Mouse (Mus musculus): Measurements from ENCODE around the gene Adgrf1.

Adgrf1 gene

DNA sequence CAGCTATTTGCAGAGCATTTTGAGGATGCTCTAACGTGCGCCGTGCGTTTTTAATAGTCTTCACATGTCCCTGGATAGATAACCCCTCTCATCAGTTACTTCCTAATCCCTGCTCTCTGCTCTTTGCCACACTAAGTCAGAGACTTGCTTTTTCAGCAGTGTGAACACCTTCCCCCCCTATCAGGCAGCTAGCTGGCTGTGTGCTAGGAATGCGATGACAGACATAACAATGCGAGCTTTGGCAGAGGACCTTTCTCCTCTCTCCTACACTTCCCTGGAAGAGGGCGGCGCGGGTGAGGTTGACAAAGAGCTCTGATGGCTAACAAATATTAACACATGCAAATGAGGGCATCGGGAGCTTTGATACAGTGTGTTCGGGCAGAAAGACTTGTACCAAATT is 92.2 kb downstream of the Adgrf1 start:
- DNase-seq (ENCODE audit: low spot score in 2 of 2) = no peak

DNA sequence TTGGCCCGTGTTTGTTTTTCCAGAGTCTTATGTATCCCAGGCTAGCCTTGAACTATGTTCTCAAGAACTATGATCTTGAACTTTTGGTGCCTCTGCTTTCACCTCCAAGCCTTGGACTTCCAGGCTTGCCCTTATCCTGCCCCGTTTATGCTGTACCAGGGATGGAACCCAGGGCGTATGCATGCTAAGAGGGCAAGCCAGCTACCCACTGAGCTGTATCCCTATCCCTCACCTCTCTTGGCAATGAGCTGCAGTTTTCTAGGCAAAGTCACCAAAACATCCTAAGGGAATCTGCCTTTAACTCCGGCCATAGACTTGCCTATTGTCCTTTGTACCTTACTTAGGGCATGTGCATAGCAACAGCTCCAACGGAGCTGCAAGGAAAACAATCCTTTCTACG is 92.8 kb downstream of the Adgrf1 start:
- DNase-seq (ENCODE audit: low spot score in 2 of 2) = no peak

DNA sequence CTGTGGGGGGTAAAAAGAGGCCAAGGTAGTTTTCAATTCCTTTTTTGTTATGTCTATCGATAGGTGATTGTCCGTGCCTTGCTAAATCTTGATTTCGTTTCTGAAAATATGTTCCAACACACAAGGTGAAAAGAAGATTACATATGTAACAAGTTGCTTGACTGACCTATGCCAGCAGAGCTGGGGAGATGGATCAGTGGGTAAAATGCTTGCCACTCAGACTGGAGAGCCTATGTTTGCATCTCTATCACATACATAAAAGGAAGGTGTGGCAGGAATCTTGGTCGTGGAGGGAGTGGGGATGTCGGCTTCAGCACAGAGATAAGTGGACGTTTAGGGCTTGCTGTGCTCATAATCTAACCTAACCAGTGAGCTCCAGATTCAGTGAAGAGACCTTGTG is 93.8 kb downstream of the Adgrf1 start:
- no peak for DNase-seq (ENCODE audit: low spot score in 2 of 2)

DNA sequence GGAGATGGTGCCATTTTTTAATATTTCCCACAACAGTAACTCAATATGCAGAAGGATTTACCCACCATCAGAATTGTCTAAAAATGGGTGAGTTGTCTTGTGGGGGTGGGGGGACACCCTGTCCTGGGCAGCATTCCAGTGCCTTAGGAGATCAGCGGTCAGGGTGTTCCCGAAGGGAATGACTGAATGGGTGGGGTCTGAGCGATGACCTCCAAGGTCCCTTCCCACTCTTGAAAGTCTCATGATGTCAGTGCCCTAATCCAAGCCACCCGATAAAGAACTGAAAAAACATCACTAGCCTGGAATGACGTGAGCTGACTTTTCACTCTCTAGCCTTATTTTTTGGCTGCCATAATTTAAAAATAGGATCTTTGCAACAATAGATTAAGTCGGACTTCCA is 95.2 kb downstream of the Adgrf1 start:
- DNase-seq (ENCODE audit: low spot score in 2 of 2) = no peak

DNA sequence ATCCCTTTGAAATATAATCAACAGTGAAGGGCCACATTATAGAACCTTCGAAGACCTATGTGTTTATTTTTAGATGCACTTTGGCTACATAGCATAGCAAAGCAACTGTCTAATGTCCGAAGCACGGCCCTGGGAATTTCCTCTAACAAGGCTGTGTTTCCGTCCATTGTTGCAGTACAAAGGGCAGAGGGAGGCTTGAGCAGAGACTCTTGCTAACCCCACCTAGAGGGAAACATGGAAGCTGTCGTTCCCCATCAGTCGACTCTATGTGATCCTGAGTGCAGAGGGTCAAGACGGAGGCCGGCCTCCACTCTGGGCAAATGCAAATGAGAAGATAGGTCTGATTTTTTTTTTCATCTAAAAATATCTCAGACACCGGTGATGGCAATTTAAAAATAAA is 96.4 kb downstream of the Adgrf1 start:
- DNase-seq (ENCODE audit: low spot score in 2 of 2) = no peak

DNA sequence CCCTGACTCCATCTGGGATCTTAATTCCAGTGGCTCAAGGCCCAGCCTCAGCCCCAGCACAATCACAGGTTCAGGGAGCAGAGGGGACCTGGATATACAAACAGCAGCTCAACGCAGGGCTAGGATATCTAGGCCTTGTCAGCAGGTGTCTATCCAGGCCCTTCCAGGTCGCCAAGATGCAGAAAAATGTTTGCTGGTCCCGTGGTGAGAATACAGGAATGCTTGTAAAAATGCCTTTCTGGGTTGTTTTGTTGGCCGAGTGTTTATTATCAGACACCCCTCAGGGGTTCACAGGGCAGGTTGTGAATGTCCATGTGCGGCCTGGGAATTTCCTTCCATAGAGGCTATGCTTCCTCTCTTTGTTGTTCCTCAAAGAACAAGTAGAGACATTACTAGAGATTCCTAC is 98.0 kb downstream of the Adgrf1 start:
- no peak for DNase-seq (ENCODE audit: low spot score in 2 of 2)

DNA sequence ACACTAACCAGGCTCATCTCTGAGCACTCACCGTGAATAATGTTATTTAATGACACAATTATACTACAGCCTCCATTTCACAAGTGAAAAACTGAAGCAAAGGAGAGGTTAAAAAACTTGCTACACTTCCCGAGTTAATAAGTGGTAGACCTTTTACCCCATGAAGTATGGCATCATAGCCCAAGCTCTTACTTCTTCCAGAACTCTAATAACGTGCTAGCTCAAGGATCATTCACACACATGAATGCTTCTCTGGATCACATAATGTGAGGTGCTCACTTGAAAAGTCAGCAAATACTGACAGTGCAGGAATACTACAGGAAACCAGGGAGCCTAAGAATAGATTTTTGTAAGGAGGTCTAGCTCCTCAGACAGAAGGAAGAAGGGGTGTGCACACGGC is 102.5 kb downstream of the Adgrf1 start:
- no peak for DNase-seq (ENCODE audit: low spot score in 2 of 2)

DNA sequence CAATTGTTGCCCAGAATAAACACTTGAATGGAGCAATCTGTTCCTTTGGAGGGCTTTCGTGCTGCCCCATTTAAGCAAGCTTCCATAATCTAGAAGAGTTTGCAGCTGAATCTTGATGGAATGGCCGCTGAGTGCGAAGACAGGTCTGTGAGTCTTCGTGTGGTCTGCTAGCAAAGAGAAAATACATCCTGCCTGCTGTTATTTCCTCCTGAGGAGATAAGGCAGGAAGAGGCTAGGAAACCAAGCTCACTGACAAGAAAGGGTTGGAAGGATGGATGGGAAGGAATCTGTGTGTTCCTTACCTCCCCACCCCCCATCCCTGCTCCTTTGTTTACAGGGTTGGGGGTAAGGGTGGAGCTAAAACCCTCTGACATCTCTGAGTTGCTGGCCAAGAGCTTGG is 103.9 kb downstream of the Adgrf1 start:
- no peak for DNase-seq (ENCODE audit: low spot score in 2 of 2)
